Mouse (Mus musculus) 3T3-L1 (cell line): ENCODE results near the gene Tmem54.

Source experiments
- DNase-seq: peaks from one replicate; pipeline ENCODE4 v3.0.0-alpha.2; 2015; ENCODE audit warnings: low read depth, low spot score

Tmem54 gene

DNA sequence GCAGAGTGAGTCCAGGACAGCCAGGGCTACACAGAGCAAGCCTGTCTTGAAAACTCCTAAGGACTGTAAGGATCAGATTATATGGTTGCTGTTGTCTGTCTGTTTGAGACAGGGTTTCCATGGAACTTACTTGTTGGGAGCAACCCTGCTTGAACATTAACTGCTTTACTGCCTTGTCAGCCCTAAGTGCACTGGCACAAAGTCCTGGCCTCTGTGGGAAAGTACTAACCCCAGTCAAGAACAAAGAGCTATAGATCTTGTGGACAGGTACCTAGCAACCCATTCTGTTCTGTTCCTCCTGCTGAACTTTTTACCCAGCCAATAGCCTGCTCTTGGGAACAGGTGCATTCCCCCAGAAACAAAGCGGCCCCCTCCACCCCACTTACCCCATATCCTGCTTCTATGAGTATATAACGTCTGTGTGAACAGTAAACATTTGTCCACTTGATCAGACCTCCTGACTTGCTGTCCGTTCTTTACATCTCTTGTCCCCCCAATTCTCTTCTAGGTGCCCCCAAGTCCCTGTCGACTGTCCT, 46.0 kb downstream of the Tmem54 start:
- DNase-seq = no peak

DNA sequence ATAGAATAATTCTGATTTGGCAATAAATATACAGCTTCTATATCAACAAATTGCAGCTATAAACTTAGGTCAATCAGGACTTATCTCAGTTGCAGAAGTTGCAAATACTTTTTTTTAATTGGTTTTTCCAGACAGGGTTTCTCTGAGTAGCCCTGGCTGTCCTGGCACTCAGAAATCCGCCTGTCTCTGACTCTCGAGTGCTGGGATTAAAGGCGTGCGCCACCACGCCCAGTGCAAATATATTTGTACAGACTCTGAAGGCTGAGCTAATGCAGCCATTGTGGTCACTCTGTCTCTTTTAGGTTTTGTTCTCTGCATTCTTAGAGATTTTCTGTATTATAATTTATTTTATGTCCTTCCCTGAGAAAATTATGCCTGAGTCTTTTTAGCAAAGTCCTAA, 52.2 kb downstream of the Tmem54 start:
- no peak for DNase-seq

DNA sequence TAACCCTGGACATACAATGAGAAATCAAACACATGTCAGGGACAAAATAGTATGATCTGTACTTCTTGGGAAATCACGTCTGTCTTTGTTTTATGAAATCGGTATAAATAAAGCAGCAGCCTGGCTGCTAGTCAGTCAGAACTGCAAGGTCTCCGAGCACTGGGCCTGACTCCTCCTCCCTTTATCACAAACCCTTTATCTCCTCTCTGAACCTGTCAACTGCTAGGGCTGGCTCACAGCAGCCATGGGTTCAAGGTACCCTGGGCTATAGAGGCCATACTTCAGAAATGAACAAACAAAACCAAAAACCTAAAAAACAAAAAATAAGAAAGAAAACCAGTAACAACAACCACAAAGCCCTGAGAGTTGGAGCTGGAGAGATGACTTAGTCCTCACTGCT, 53.2 kb downstream of the Tmem54 start:
- no peak for DNase-seq

DNA sequence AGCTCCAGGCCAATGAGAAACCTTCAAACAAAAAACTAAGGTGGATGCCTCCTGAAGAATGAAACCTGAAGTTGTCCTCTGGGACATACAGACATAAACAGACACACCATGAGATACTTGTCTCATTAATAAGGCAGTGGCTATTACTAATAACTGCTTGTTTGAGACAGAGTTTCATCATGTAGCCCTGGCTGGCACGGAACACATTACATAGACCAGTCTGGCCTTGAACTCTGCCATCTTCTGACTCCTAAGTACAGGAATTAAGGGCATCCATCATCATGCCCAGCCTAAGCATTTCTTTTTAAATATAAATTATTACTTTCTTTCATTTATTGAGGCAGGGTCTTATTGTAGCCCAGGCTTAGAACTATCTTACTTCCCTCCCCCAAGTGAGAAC, 55.7 kb downstream of the Tmem54 start:
- no peak for DNase-seq
